10 mouse cellular contexts compared by ENCODE assay signal in the genomic region with DNA sequence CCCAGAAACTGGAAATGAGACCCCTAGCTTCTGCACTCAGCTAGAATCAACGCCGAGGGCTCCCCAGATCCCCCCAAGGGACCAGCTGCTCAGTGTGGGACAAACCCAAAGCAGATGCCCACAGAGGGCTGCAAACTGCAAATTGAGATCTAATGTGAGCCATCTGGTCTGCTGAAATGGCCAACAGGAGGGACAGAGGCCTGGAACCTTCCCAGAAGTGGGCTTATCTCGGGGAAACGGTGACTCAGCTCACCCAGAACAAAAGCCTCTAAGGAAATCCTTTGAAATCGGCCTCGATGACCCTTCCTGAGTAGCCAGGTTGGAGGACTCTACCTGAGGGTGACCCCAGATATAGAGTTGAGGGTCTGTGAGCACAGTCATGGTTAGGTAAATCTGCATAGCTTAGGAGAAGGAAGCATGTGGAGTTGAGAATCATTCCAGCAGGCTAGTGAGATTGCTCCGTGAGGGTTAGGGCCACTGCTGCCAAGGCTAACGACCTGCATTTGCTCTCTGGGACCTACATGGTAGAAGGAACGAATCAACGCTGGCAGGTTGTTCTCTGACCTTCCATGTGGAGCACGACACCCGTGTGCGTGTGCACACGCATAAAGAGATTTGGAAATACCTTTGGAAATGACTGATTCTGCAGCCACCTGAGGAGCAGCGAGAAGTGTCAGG. TPM values are rescaled to one million over a fixed set of nuclear protein-coding genes. Genes with fewer than 3 reads are reported as not detected.
A peak's percentile ranks its signal among the peaks of the same experiment; 100 is the strongest.
DNase-seq lines count a peak whose midpoint lies in the region; TF ChIP-seq lines count a peak whose summit lies in the region.
"Had no signal": no experiment of that assay in that cellular context is flagged by ENCODE, and none has a peak within 500 bp of the region (broad histone marks: within the 10 kb centered on the region; RNA-seq: fewer than 3 reads in every experiment).

No protein-coding gene starts in this region.

- peak; percentile 97 for DNase-seq in heart, adult 11 months
- DNase-seq in heart, adult 8-10 months (ENCODE audit: low spot score) = no peak
- peak; percentile 71 for DNase-seq in brain, adult 2 months (ENCODE audit: low read depth, low spot score)
- peak; percentile 81 to 84 for DNase-seq in cerebellum, postnatal 14 days
- peak; percentile 44 for DNase-seq in heart, postnatal 25 days (ENCODE audit: low spot score)
- DNase-seq in left cerebral cortex, adult 2 months (ENCODE audit: extremely low spot score in 1 of 2, low spot score in 2 of 2) = no peak
- no peak for DNase-seq in thymus, postnatal 10 days (ENCODE audit: low spot score in 2 of 2)
- DNase-seq in c-Kit-positive CD71-positive TER-119-positive erythroid progenitor cells, embryonic 14.5 days (ENCODE audit: low spot score) = no peak
- DNase-seq: lung, adult 2 months had no signal

- H3K27ac ChIP-seq in left cerebral cortex, adult 2 months = no peak overlapping the region

- no peak for TF ChIP-seq CTCF in left cerebral cortex, adult 2 months (IDR thresholded peaks at IDR 0.05)

- intact Hi-C loops in heart, postnatal 25 days (cut with DNase I) = loop anchor here (5.0 to 10.0 kb wide), 2 partner anchors 139 to 386 kb away; no protein-coding TSS in a partner anchor
- intact Hi-C loops in left cerebral cortex, adult 2 months (cut with DNase I) = no loop called here

- H3K4me3 ChIP-seq in left cerebral cortex, adult 2 months = no peak overlapping the region

RNA-seq across cellular contexts. Expression of a gene that starts 13.7 kb away (rescaled TPM):
- 10 to 100 TPM; 42.7 to 54.0 (median 47.9) TPM for total RNA-seq in heart, adult 8-10 months (2022)
- 10 to 100 TPM; 39.8 to 42.7 TPM for total RNA-seq in heart, postnatal 25 days (2021)
- 10 to 100 TPM; 64.5 to 67.1 TPM for total RNA-seq in left cerebral cortex, adult 2 months (2021)

RNA-seq across cellular contexts. Expression of a gene that starts 53.4 kb away (rescaled TPM):
- total RNA-seq in heart, adult 8-10 months (2022) = not detected
- total RNA-seq in heart, postnatal 25 days (2021) = not detected
- not detected for total RNA-seq in left cerebral cortex, adult 2 months (2021)
- total RNA-seq: layer of hippocampus, postnatal 25 days had no signal

Comparison
In these comparisons a context has a peak if more than half of its experiments do, and no peak if none do; other contexts are left out.
1. DNase-seq: peak in heart, adult 11 months (single experiment), brain, adult 2 months (single experiment), cerebellum, postnatal 14 days (2 of 2) and heart, postnatal 25 days (single experiment); none in heart, adult 8-10 months (single experiment), left cerebral cortex, adult 2 months (0 of 2), thymus, postnatal 10 days (0 of 2) and c-Kit-positive CD71-positive TER-119-positive erythroid progenitor cells, embryonic 14.5 days (single experiment).